Mouse (Mus musculus) adrenal gland, postnatal 10 days (tissue): ENCODE measurements at regions not wholly inside any gene's neighbourhood (a gene's known extent, or its start where the extent isn't known, plus 50 kb on each side); places are given as distances from the start of the nearest gene placed in this dataset.

Experiments
- DNase-seq: peaks from one replicate; pipeline ENCODE4 v3.0.0; 2021; ENCODE audit warnings: mixed read lengths

DNA sequence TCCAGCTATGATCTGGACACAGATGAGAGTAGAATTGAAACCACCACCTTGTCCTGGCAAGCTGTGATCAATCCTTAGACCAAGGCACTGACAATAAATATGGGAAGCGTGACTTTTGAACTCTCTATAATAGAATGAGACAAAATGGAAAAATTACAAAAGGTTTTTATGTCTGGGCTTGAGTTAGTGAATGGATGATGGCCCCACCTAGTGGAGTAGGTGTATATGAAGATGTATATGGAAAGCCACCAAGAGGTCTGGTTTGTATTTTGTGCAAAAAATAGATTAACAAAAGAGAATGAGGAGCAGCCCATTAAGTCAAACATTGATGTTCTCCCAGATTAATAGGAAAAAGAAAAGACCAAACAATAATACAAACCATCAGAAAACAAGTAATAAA, 172.5 kb downstream of the Tacr3 start:
- DNase-seq: no peak

DNA sequence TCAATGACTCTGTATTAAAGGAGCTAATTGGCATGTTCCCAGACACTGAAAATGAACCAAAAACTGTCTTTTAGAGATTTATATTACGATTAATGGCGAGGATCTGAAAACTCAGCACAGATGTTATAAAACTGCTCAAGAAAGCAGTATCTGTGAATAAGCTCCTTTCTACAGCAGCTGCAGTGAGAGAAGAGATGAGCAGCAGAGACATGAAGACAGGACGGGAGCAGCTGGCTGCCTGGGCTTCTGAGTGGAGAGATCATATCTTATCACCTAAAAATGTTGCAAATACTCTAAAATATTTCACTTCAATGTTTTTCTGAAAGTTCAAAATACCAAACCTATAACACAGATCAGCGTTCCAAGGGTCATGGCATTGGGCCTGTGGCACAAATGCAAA, 187.0 kb downstream of the Tacr3 start:
- no peak for DNase-seq

DNA sequence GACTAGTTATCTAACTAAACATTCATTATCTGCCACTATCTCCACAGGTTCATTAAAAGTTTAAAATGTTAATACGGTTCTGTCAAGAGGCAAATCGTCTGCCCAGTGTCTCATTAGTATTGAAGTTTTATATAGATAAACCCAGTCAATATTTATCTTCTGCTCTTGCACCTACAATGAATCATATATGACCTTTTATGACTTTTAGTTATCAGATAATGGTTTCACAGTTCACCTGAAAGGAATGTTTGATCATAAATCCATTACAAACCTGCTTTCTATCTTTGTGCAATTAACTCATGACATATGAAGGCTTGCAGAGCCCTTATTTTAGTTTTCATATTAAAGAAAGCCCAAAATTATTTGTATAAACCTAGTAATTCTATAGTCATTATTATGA, 188.0 kb upstream of the Cenpe start:
- no peak for DNase-seq

DNA sequence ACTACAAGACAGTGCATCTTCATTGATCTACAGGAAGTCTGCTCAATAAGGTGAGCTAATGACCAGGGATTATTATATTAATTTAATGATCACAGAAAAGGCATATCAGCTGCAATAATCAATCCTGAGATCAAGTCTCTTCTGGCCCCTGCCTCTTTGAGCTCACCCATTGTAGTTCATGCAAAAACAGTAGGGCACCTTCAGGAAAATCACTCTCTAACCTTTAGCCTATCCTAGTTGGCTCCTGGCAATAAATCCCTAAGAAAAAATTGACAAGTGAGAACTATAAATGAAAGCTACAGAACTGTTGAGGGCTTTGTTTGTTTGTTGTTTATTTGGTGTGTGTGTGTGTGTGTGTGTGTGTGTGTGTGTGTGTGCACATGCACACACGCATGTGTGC, 187.5 kb upstream of the Cenpe start:
- no peak for DNase-seq

DNA sequence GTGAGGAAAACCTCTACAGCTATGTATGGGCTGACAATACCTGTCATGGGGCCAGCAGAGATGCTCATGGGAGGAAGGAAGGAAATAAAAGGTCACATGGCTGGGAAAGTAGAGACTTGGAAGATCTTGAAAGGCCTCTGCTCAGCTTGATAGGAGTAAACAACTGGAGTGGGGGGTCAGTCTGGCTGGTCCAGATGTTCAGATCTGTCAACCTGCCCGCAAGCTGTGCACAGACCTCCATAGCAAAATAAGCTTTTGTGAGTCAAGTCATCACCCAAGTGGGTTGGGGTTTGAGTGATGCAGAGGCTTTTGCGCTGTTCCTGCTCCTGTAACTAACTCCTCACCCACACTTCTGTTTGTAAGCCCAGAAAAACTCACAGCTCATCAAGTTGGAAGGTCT, 179.9 kb upstream of the Cenpe start:
- DNase-seq: no peak

DNA sequence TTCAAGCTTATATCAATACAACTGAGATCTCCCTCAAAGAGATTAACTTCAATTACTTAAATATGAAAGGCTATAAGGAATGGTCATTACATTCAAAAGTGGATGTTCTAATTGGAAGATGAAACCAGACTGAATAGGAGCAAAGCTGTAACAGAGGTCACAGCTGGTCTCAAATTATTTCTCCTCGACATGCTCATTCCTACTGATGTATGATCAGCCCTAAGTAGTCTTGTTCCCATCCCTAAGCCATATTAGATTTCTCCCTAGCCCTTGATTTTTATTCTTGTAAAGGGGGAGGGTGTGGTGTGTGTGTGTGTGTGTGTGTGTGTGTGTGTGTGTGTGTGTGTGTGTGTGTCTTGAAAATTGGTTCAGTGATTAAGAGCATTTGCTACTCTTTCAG, 175.0 kb upstream of the Cenpe start:
- no peak for DNase-seq

DNA sequence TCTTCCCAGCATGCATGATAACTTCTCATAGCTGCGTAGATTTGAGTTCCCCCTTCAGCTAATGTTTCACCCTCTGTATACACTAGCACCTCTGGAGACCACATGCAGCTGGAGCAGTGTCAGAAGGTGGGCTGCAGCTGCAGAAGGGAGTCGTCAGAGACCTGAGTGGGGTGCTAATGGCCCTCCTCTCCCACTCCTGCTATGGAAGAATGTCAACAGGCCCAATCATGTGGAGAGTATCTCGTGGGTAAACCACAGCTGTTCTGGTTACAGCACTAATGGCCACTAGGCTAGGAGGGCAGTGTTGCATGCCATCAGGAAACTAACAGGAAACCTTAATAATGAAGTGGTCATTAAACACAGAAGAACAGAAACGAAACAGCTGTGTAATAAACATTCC, 170.1 kb upstream of the Cenpe start:
- no peak for DNase-seq

DNA sequence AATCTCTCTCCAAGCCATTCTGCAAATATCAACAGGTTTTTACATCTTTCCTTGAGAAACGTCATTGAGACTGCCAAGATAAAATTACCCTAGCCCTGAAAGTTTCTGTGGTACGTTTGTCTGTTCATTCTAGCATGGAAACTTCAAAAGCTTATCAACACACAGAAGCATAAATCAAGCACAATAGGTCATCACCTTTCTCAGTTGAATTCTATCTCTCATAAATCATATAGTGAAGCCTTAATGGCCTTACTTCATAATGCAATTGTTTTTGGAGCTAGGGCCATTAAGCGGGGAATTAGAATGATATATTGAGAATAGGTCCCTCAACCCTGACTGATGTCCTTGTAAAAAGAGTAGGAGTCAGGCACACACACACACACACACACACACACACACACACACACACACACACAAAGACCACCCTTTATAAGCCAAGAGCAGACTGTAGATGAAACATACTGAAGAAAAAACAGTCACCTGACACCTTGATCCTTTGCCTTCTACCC, 166.5 kb upstream of the Cenpe start:
- no peak for DNase-seq

DNA sequence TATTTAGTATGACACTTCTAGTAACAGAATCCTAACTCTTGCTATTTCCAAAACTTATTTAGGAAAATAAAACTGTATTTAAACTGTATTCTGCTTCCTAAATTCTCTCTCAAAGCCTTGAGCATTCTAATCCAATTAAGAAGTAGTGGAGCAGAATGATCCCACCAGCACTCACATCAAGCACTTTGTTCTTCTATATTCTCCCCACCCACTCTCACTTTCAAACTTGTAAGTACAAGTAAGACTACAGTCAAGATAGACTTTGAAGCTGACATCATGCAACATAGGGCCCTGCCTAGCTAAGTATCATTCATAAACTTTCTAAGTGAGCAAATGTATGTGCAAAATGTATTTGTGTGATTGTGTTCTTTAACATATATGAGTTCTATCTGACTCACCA, 120.8 kb upstream of the Cenpe start:
- DNase-seq: no peak

DNA sequence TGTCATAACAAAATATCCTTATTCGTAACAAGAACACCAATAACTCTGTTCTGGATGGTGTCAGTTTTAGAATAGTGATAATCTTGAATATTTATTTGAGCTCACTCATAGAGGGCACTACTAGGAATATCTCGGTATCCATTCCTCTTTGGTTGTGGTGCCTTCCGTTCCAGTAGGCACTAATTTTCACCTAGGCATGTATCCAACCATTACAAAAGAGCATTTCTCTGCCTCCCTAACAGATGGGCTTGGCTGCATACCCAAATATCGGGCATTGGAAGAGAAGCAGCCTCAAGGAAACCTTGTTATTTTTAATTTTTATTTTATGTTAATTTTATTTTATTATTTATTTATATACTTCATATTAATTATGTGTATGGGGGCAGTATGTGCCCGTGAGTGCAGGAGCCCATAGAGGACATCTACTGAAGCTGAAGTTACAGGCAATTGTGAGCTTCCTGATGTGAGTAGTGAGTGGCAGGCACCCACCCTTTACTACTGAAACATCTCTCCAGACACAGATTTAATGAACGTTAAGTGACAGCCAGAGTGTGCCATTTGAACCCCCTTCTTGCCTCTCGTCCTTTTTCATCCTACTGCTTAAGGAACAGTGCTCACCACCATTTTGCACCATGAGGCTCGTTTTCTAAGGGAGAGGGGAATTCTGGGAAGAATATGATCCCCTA, 111.3 kb upstream of the Cenpe start:
- DNase-seq: peak; percentile 16
